Mouse (Mus musculus) large intestine, adult 2 months (tissue): ENCODE data around the gene Krt13. TPM values are rescaled to one million over a fixed set of nuclear protein-coding genes. Genes with fewer than 3 reads are reported as not detected.

Source experiments
- DNase-seq: peaks from one replicate; pipeline ENCODE4 v3.0.0-alpha.2; 2012; ENCODE audit warnings: low read depth, low spot score
- WGBS: fragments of 180-500 bp; shearing (Covaris S2); methylation state at CpG from one replicate; pipeline ENCODE4 v1.1.7; 2018; 5-methylcytosine and 5-hydroxymethylcytosine counted together
- polyA plus RNA-seq: library from polyadenylated mRNA; depleted of rRNA; stranded (reverse); fragments of >200 nt; gene quantifications from 2 replicates; pipeline ENCODE4 v1.2.3, GENCODE M21; 2012; rRNA removed

The Krt13 gene
- polyA plus RNA-seq: 0.16 TPM in 1 of 2 replicates, not detected in the other

DNA sequence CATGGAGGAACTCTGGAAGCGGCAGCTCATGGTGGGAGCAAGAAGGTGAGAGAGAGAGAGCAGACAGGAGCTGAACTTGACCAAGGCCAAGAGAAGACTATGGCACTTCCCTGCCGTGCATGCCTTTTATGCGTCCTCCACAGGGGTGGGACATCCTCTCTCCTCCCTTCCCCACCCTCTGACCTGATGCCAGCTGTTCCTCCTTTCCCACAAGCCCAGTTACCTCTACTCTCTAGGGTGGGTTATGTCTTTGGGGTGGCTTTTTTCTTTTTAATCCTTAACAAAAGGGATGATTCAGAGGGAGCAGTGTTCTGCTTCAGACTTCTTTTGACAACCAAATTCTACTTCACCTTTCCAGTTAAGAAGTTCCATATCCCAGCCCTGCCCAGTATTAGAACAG is at the start of gene Krt13:
TSS of gene Krt13 (minus strand) at position 101 of the 400 bp plus-strand sequence.
- no peak for DNase-seq
- 68% methylated on average over 3 of the region's 3 CpGs for WGBS

DNA sequence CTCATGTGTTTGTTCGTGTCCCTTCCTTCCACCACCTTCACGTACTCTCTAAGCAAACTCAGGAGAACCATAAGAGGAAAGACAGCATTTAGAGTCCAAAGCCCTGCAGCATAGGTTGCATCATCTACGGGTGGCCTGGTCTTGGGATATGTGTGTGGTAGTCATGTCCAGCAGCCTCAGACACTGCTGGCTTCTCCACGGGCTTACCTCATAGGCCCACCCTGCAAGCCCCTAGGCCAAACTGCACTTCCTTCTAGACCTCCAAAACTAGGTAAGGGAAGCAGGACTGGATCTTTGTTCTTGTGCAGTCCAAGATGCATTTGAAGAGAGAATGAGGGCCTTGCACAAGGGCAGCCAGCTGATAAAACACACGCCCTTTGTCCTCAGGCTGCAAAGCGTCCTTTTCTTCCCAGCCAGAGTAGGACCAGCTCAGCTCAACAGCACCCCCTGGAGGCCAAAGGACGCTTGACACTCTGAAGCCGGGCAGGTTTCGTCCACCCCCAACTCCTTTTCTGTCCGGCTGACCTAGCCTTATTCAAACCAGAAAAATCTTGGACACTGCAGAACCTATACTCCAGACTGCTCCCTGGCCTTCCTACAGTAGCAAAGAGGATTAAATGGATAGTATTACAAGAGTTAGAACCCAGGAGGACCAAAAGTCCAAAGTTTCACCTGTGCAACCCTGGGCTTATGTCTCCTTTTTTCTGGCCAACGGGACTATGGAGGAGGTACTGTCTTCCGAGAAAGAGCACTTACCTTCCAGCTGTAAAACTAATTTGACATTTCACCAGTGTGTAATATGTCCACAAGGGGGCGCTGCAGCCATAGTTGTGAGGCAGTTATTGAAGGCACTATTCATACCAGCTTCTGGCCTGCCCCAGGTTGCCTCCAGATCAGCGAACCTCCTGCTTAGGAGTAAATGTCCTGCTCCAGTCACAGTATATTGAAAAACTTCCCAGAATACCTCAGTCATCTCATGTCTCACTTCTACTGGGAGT is 47.7 kb upstream of the Krt13 start:
- 10% methylated on average over 14 of the region's 14 CpGs for WGBS
- DNase-seq: no peak

DNA sequence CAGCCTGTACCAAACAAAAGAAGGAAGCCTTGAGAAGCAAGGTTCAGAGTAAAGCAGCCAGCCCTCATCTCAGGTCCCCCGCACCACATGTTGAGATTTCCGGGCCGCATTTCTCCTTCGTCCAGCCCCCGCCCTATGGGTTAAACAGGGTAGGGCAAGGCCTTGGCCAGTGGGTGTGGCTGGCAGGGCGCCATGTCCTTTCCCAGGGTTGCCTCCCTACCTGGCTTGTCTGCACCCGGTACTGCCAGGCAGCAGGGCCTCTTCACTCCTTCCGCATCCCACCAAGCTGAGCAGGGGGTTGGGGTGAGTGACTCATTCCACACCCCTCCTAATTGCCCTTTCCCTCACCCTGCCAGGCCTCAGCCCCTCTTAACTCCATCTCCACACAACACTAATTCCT is 46.7 kb upstream of the Krt13 start:
- DNase-seq: no peak
- 25% methylated on average over 8 of the region's 8 CpGs for WGBS

DNA sequence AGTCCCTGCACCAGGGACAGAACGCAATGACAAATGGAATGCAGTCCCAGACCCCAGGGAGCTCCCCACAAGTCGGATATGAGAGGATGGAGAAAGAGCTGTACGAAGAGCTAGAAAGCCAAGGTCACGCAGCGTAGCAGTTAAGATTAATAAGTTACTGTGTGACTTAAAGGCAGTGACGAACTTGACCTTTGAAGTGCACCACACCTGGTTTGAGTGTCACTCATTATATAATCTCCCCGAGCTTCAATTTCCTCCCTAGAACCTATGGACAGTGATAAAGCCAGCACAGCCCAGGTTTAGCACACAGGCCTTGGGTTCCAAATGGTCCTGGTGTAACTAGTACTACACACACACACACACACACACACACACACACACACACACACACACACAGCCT is 43.0 kb upstream of the Krt13 start:
- 24% methylated on average over 7 of the region's 7 CpGs for WGBS
- DNase-seq: no peak

DNA sequence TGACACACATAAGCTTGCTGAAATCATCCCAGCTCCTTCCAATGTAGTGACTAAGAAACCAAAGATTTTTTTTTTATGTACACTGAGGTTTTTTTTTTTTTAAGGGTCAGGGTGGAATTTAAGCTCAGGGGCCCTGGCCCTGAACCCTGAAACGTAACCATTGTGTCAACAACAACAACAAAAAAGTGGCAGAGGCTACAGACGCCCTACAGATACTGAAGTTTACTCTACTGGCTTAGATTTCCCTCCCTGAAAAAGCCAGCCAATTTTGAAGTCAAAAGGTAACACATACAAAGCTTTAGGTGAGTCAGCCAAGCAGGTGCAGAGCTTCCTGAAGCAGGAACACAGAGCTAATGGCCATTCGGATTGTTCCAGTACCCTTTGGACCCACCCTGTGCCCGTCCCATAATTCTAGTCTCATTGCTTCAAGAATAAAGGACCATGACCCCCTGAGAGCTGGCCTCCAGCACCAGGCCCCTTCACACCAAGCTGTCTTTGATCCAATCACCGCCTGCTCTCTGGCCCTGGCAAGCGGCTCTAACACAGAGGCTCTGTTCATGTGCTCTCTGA is 36.6 kb upstream of the Krt13 start:
- no peak for DNase-seq
- 26% methylated on average over 6 of the region's 6 CpGs for WGBS

DNA sequence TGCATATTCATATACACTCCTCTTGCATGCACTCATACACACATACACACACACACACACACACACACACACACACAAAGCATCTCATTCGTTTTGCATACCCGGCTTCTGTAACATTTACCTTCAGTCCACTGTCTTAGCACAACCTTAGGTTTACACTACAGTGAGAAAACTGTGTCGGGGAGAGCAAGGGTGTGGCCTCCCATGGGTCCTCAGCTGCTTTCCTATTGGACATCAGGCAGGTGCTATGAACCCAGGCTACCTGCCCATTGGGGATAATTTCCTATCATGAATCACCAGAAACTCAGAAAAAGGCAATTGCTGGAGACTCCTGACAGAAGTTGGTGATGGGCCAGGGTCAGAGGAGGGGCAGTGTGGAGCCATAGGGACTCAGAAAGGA is 36.0 kb upstream of the Krt13 start:
- WGBS: 24% methylated on average over 3 of the region's 3 CpGs
- no peak for DNase-seq

DNA sequence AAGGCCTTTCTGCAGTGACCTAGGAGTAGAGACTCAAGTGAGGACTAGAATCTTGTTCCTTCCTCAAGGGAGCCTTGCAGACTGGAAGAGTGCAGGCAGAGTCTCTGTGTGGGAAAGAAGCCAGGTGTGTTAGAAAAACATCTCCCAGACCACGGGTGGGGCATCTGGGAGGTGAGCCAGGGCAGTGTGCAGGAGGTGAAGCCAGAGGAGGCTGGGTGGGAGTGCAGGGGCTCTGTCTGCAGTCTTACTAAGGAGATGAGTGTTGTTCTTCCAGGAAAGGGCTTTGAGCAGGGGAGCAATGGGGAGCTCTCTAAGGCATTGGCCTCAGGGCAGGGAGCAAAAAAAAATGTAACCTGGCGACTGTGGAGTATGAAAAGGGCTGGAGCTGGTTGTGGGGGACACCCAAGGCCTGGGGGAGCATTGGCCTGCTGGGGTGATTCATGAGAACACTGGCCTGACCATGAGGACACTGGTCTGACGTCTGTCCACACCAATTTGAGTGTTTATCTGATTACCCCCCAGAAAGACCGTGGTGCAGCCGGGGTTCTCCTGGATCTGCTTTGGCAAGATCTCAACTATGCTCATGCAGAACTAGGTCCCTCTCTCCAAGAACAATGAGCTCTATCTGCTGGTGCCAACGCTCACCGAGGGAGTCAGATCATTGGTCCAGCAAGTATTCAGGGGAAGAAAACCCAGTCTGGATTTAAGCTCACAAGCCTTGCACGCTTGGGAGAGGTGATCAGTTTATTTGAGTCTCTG is 34.3 kb upstream of the Krt13 start:
- DNase-seq: no peak
- 15% methylated on average over 8 of the region's 8 CpGs for WGBS

DNA sequence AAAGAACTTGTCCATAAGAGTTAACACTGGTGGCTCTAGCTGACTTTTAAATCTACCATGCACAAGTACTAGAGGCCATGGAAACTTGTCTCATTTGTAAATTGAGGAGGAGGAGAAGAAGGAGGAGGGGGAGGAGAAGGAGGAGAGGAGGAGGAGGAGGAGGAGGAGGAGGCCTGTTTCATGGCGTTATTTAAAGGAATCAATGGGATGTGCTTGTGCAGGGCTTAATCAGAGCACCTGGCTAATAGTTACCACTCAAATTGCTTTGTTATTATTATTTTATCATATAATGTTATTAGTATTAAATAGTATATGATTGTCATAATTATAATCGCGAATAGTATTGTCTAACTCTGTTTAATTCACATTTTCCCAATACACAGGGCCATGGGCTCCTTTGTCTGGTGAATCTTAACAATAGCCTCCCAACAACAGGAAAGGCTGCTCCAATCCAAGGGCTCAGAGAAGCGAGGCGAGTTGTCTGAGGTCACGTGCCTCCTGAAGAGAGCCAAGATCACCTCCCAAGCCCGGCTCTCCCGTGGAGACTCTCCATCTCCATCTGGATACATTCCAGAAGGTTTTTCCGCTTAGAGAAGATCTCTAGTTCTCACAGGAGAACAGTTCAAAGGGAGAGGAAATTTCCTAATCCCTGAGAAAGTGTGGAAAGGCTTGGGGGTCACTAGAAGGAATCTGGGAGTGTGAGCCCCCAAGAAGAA is 27.4 kb upstream of the Krt13 start, which contains the start of gene Krt19:
TSS of gene Krt19 (minus strand) at position 51 of the 716 bp plus-strand sequence.
- 32% methylated on average over 9 of the region's 9 CpGs for WGBS
- no peak for DNase-seq

DNA sequence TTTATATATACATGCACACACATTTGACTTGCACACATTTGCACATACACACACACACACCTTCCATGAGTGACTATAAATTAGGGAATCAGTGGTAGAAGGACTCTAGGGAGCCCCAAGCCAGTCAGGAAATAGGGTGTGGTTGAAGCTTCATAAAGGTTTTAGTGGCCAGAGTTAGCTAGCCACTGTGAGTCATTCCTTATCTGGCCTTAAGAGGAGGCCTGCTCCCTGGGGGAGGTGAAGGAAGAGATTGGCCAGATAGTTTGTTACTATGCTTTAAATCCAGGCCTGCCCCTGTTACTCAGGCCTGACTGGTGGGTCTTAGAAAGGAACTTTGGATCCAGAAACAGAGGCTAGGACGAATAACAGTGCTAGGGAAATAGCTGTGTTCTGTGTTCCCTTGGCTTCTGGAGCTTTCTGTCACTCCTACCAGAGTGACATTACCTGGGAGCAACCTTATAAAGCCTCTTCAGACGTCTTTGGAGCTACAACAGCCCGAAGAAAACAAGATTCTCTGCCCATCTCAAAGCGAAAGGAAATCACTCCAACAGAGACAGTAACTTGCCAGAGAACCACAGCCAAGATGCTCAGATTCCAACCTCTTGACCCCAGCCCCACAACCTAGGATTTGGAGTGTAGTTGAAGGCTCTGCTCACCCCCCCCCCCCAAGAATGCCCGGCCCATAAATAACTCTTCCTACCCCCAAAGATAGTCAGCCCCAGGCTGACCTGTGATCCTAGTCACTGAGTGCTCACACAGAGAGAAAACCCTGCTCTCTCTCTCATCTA is 26.4 kb upstream of the Krt13 start:
- WGBS: 23% methylated on average over 5 of the region's 5 CpGs
- DNase-seq: no peak

DNA sequence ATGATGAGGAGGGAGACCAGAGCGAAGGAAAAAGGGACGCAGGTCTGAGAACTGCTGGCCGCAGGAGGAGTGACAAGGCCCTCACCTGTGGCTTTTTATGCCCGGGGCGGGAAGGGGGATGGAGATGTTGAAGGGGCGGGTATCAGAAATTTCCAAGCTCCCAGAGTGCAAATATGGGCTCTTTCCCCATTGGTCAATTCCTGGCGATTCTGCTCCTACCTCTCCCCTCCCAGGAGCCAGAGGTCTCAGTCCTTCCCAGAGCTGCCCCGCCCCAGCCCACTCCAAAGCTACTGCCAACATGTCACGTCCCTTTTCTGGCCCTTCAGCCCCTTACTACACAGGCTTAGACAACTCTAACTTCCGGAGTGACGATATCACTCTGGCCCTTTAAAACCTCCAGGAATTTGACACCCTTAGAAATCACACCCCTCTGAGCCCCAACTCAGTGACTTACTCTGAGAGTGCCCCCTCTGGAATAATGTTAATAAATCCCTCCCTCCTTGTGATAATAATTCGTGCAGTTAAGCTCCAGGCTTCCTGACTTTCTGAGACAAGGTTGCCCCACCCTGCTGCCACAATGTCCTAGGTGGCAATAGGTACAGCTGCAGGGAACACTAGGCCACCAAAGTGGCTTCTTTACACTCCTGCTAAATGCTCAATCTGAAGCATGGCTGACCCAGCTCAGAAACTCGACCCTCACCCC is 24.6 kb upstream of the Krt13 start:
- 1% methylated on average over 13 of the region's 13 CpGs for WGBS
- DNase-seq: no peak

DNA sequence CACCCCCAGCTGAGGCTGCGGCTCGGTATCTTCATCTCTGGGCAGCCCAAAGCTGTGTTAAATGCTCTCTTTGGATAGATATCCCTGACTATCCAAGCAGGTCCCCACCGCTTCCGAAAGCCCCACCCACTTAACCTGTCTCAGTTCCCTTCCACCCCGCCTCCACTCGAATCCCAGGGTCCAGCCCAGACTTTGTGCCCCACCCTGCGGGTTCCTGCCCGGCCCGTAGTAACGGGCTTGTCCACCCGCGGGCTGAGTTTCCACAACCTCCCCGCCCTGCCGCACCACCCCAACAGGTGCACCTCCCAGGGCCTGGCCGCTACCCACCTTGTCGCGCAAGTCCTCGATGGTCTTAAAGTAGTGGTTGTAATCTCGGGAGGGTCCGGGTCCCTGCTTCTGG is 23.7 kb upstream of the Krt13 start:
- DNase-seq: no peak
- WGBS: 3% methylated on average over 20 of the region's 20 CpGs

DNA sequence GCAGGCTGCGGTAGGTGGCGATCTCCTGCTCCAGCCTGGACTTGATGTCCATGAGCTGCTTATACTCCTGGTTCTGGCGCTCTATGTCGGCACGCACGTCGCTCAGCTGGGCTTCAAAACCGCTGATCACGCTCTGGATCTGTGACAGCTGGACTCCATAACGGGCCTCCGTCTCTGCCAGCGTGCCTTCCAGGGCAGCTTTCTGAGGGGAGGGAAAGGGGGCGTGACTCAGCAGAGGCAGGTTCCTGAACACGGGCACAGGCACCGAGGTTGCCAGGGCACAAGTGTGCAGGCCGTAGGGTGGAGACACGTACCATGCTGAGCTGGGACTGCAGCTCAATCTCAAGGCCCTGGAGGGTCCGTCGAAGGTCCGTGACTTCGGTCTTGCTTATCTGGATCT is 19.6 kb upstream of the Krt13 start:
- 30% methylated on average over 21 of the region's 21 CpGs for WGBS
- DNase-seq: no peak

DNA sequence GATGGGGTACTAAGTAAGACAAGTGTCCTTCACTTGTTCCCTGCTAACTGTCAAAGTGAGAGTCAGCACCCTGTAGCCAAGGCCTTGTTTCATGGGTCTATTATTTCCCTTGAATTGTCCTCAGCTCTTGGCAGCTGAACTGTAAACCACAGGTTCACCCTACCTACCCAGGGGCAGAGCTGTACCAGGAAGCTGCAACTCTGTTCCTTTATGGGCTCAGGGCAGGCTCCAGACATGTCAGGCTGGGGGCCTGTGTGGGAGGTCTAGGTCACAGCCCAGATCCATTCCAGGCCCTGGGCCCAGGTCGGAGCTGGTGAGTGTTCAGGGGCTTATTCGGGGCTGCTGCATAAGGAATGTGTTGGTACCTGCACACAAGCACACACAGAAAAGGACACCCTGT is 18.0 kb upstream of the Krt13 start:
- 18% methylated on average over 2 of the region's 2 CpGs for WGBS
- no peak for DNase-seq

DNA sequence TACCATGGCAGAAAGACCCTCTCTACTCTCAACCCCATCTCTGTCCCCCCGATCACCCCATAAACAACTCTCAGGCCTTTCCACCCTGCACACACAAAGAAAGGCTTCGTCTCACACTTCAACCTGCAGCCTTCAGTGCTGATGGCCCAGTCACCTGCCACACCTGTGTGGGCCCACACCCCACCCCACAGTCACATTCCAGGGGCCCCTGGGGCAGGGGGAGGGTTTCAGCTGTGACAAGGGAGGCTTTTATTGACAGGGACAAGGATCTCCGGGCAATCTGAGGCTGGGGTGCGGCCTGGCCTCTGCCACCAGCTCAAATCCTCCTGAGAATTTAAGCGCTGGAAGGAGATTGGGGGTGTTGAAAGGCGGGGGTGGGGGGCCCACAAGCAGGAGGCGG is 17.4 kb upstream of the Krt13 start:
- DNase-seq: no peak
- WGBS: 31% methylated on average over 7 of the region's 7 CpGs

DNA sequence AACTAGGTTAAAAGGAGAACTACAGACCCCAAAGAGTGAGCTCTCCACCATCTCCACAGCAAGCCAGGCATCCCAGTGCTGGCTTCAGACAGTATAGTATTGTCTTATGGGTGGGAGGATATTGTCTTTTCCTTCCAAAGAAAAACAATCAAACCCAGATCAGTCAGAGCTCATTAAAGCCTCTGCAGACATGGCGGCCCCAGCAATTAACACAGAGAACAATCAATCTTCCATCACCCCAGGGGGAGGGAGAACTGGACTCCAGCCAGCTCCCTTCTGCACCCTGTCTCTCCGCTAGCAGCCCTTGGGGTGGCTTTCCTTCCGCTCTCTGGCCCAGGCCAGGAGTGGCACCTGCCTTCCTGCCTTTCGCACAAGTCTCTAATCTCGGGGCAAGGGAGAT is 16.3 kb upstream of the Krt13 start:
- WGBS: 22% methylated on average over 5 of the region's 5 CpGs
- DNase-seq: no peak

DNA sequence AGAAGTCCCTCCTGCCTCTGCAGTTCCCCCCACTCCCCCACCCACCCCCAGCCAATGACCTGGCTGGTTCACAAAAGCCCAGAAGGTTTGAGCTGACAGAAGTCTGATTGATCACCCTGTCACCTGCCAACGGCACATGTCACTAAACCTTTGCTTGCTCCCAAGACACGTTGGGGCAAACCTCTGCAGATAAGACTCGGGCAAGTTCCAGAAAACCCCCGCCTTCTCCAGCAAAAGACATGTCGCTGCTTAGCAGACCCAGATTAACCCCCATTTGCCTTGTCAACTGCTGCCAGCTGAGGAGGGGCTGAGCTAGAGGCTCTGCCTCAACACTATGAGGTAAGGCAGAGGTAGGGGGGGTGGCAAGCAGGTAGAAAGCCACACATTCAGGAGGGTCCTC is 15.2 kb upstream of the Krt13 start:
- WGBS: 24% methylated on average over 5 of the region's 5 CpGs
- DNase-seq: no peak

DNA sequence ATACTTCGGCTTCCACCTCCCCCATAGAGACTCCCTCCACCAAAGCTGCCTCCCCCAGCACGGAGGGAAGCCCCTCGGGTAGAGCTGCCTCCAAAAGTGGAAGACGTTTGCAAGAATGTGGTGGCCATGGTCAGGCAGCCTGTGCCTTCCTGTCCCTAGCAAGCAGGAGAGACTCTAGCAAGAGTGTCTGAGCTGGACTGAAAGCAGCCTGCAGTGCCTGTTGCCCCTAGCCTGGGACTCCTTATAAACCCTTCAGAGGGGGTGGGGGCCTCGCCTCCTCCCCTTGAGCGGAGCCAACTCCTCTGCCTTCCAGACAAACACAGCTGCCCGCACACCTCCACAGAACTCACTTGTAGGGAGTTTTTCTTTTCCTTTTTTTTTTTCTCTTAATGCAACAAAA is 14.4 kb upstream of the Krt13 start, which contains the start of gene Krt15:
TSS of gene Krt15 (minus strand) at position 198 of the 400 bp plus-strand sequence.
- WGBS: 57% methylated on average over 7 of the region's 7 CpGs
- DNase-seq: no peak

DNA sequence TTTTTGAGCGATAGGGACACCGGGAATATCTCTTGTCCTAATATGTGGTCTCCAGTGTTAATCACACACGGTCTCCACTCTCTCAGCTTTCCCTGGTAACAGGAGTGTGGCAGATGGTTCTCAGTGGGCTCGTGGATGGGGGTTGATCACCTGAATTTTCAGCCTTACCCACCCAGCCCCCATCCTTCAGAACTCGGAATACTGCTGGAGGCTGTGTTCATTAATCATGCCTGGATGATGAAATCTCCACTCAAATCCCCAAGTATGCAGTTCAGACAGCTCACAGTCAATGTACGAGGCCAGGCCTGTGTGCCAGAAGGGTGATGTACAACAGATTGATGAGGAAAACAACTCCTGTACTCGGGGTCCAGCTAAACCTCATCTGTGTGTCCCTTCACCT is 3.5 kb upstream of the Krt13 start:
- no peak for DNase-seq
- WGBS: 90% methylated on average over 7 of the region's 7 CpGs
